Mouse (Mus musculus) bone marrow macrophage, adult 2 months (primary cell): ENCODE measurements around the gene Nlrp6. TPM values are rescaled to one million over a fixed set of nuclear protein-coding genes. Genes with fewer than 3 reads are reported as not detected.

ENCODE experiments used
- H3K27ac ChIP-seq: 2 replicates; pipeline ENCODE4 v1.5.1; 2012; ENCODE audit warnings: low read depth, low read length; ENCODE audit not compliant: insufficient read depth
- H3K4me1 ChIP-seq: 2 replicates; pipeline ENCODE4 v1.6.1; 2012; ENCODE audit warnings: low read length; ENCODE audit not compliant: control insufficient read depth, insufficient read depth
- H3K4me3 ChIP-seq: 2 replicates; pipeline ENCODE4 v1.5.1; 2012; ENCODE audit warnings: mild to moderate bottlenecking, low read length, moderate library complexity; ENCODE audit not compliant: insufficient read depth
- CTCF ChIP-seq: IDR thresholded peaks from 2 replicates; pipeline ENCODE4 v1.5.1; 2012; ENCODE audit warnings: low read depth, mild to moderate bottlenecking, low read length, moderate library complexity
- POLR2A ChIP-seq: IDR thresholded peaks from 2 replicates; pipeline ENCODE4 v1.6.1; 2012; ENCODE audit warnings: mild to moderate bottlenecking, low read depth, low read length, borderline replicate concordance
- polyA plus RNA-seq: library from polyadenylated mRNA; stranded (reverse); fragments of >200 nt; gene quantifications from 2 replicates; pipeline ENCODE4 v1.2.4, GENCODE M21; 2012; ENCODE audit not compliant: missing spikeins, insufficient read depth, insufficient read length

The Nlrp6 gene
- polyA plus RNA-seq, 1 experiment: not detected

- no peak overlapping the region for H3K27ac ChIP-seq
- TF ChIP-seq CTCF (no peak), POLR2A (no peak)
- no peak overlapping the region for H3K4me3 ChIP-seq
These were observed 27.5 kb downstream of the Nlrp6 start for GRCm38 (mm10) chr7:140948161-140948560.

GRCm38 (mm10) chr7:140949255-140949654 lies 28.6 kb downstream of the Nlrp6 start:
- H3K4me3 ChIP-seq: no peak overlapping the region
- H3K4me1 ChIP-seq: peaks cover 50% of the 10 kb centered on the region
- no peak overlapping the region for H3K27ac ChIP-seq
- TF ChIP-seq POLR2A (no peak), CTCF (no peak)

More at GRCm38 (mm10) chr7:140948161-140948560, 27.5 kb downstream of the Nlrp6 start:
- peaks cover 50% of the 10 kb centered on the region for H3K4me1 ChIP-seq

GRCm38 (mm10) chr7:140949824-140950530 lies 29.3 kb downstream of the Nlrp6 start, which contains the start of gene Ifitm5:
Gene Ifitm5 (minus strand): TSS chr7:140950291.
- TF ChIP-seq POLR2A: no peak
- no peak for TF ChIP-seq CTCF
- peaks cover 50% of the 10 kb centered on the region for H3K4me1 ChIP-seq
- H3K4me3 ChIP-seq: no peak within 1 kb of the TSS
- no peak within 1 kb of the TSS for H3K27ac ChIP-seq

GRCm38 (mm10) chr7:140951051-140951450 lies 30.3 kb downstream of the Nlrp6 start:
- no peak overlapping the region for H3K4me3 ChIP-seq
- no peak overlapping the region for H3K27ac ChIP-seq
- TF ChIP-seq POLR2A (no peak), CTCF (no peak)
- peaks cover 51% of the 10 kb centered on the region for H3K4me1 ChIP-seq

- Histone ChIP-seq H3K4me1 (peaks cover 52% of the 10 kb centered on the region), H3K27ac (no peak overlapping the region), H3K4me3 (no peak overlapping the region)
- no peak for TF ChIP-seq POLR2A
- no peak for TF ChIP-seq CTCF
These were observed 31.1 kb downstream of the Nlrp6 start for GRCm38 (mm10) chr7:140951765-140952164.

- Histone ChIP-seq H3K4me1 (peaks cover 50% of the 10 kb centered on the region), H3K27ac (peak overlapping the region; percentile 87), H3K4me3 (peak overlapping the region; percentile 51; the same call in 1 of the 2 replicates)
- TF ChIP-seq POLR2A: no peak
- TF ChIP-seq CTCF: no peak
These were observed 31.7 kb downstream of the Nlrp6 start for GRCm38 (mm10) chr7:140952441-140952840.

- peak overlapping the region; percentile 87 for H3K27ac ChIP-seq
These were observed 32.4 kb downstream of the Nlrp6 start for GRCm38 (mm10) chr7:140953133-140953532.

GRCm38 (mm10) chr7:140953800-140954732 lies 33.4 kb downstream of the Nlrp6 start:
- Histone ChIP-seq H3K4me1 (peaks cover 39% of the 10 kb centered on the region), H3K4me3 (peak overlapping the region; percentile 78), H3K27ac (peak overlapping the region; percentile 87)
- no peak for TF ChIP-seq CTCF
- TF ChIP-seq POLR2A: no peak

More at GRCm38 (mm10) chr7:140953133-140953532, 32.4 kb downstream of the Nlrp6 start:
- peak overlapping the region; percentile 51 for H3K4me3 ChIP-seq
- H3K4me1 ChIP-seq: peaks cover 43% of the 10 kb centered on the region
- TF ChIP-seq CTCF: no peak
- TF ChIP-seq POLR2A: no peak

GRCm38 (mm10) chr7:140954733-140955071 lies 34.0 kb downstream of the Nlrp6 start:
- H3K4me1 ChIP-seq: peaks cover 39% of the 10 kb centered on the region

GRCm38 (mm10) chr7:140955342-140955741 lies 34.6 kb downstream of the Nlrp6 start:
- H3K4me1 ChIP-seq: peaks cover 39% of the 10 kb centered on the region
- peak overlapping the region; percentile 78 for H3K4me3 ChIP-seq
- H3K27ac ChIP-seq: peak overlapping the region; percentile 87
- 0 out of 2 replicates have a peak, but pooled peaks have one; percentile 11 for TF ChIP-seq POLR2A
- no peak for TF ChIP-seq CTCF

More at GRCm38 (mm10) chr7:140954733-140955071, 34.0 kb downstream of the Nlrp6 start:
- H3K27ac ChIP-seq: peak overlapping the region; percentile 87
- H3K4me3 ChIP-seq: peak overlapping the region; percentile 78
- TF ChIP-seq CTCF (no peak), POLR2A (no peak)
